Comparison of ENCODE assay signal across 11 mouse cellular contexts in the genomic region with DNA sequence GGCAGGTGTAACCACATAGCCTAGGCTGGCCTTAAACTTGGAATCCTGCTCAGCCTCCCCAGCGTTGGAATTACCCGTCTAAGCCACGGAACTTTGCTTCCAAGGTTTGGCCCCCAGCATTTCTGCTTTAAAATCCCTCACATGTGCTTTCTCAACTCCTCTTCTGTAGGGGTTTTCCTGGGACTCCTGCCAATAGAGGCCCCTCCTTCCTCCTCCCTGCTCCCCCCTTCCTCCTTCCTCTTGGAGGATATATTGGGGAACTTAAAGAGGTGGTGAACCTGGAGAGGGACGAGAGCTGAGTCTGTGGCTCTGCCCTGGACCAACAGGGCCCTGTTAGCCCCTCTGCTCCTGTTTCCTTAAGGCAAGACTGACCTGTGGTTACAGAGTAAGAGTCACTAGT. TPM values are rescaled to one million over a fixed set of nuclear protein-coding genes. Genes with fewer than 3 reads are reported as not detected.
DNase-seq lines count a peak whose midpoint lies in the region; ATAC-seq and TF ChIP-seq lines count a peak whose summit lies in the region.
"Had no signal": no experiment of that assay in that cellular context is flagged by ENCODE, and none has a peak within 500 bp of the region (broad histone marks: within the 10 kb centered on the region; RNA-seq: fewer than 3 reads in every experiment).

No protein-coding gene starts in this region.

- no peaks in the 10 kb centered on the region for H3K36me3 ChIP-seq in intestine, embryonic 15.5 days
- H3K36me3 ChIP-seq in intestine, embryonic 16.5 days (ENCODE audit: control insufficient read depth, insufficient read depth, low read length) = no peaks in the 10 kb centered on the region
- H3K36me3 ChIP-seq in limb, embryonic 15.5 days = no peaks in the 10 kb centered on the region
- H3K36me3 ChIP-seq: kidney, embryonic 15.5 days; limb, embryonic 12.5 days had no signal

- no peak for TF ChIP-seq CTCF in brain, embryonic 14.5 days (IDR thresholded peaks at IDR 0.05; ENCODE audit: borderline replicate concordance, extremely low read depth, insufficient read depth, insufficient read length)

- DNase-seq in cerebellum, adult 9-10 months = peak; percentile 69
- DNase-seq in brain, embryonic 14.5 days (ENCODE audit: low read depth) = peak; percentile 85
- DNase-seq in lung, adult 18-20 months = no peak
- DNase-seq in B cell, adult 2 months = no peak
- DNase-seq: spleen, adult 18-20 months had no signal

- no peak overlapping the region for H3K9ac ChIP-seq in intestine, embryonic 15.5 days
- no peak overlapping the region for H3K9ac ChIP-seq in intestine, embryonic 16.5 days (ENCODE audit: low read depth, low read length)
- no peak overlapping the region for H3K9ac ChIP-seq in limb, embryonic 15.5 days
- H3K9ac ChIP-seq: kidney, embryonic 15.5 days; limb, embryonic 12.5 days had no signal

- H3K9me3 ChIP-seq in intestine, embryonic 15.5 days = no peaks in the 10 kb centered on the region
- no peaks in the 10 kb centered on the region for H3K9me3 ChIP-seq in intestine, embryonic 16.5 days (ENCODE audit: control insufficient read depth, low read length)
- H3K9me3 ChIP-seq in limb, embryonic 15.5 days = no peaks in the 10 kb centered on the region
- H3K9me3 ChIP-seq: kidney, embryonic 15.5 days; limb, embryonic 12.5 days had no signal

- no peak for ATAC-seq in cerebellum, adult (ENCODE audit: insufficient number of reproducible peaks, low FRiP score, low TSS enrichment)
- ATAC-seq in intestine, embryonic 15.5 days = no peak
- no peak for ATAC-seq in intestine, embryonic 16.5 days
- ATAC-seq in limb, embryonic 15.5 days (ENCODE audit: insufficient number of reproducible peaks, low FRiP score, low TSS enrichment, low read depth) = no peak

- H3K27me3 ChIP-seq in intestine, embryonic 15.5 days (replicated peaks) = peaks cover 24% of the 10 kb centered on the region
- H3K27me3 ChIP-seq in intestine, embryonic 16.5 days (replicated peaks; ENCODE audit: control insufficient read depth, insufficient read depth, low read length) = peaks cover 9% of the 10 kb centered on the region
- peaks cover 34% of the 10 kb centered on the region for H3K27me3 ChIP-seq in limb, embryonic 15.5 days

- H3K27ac ChIP-seq in intestine, embryonic 15.5 days = 0 out of 2 replicates have a peak overlapping the region, but pooled peaks have one; percentile 37
- H3K27ac ChIP-seq in intestine, embryonic 16.5 days (ENCODE audit: low read length) = no peak overlapping the region
- peak overlapping the region; percentile 60 for H3K27ac ChIP-seq in limb, embryonic 15.5 days
- H3K27ac ChIP-seq: kidney, embryonic 15.5 days; limb, embryonic 12.5 days had no signal

- peaks cover 27% of the 10 kb centered on the region for H3K4me1 ChIP-seq in intestine, embryonic 15.5 days (replicated peaks)
- peaks cover 20% of the 10 kb centered on the region for H3K4me1 ChIP-seq in intestine, embryonic 16.5 days (ENCODE audit: control insufficient read depth, insufficient read depth, low read length)
- H3K4me1 ChIP-seq in limb, embryonic 15.5 days = peaks cover 41% of the 10 kb centered on the region

- H3K4me3 ChIP-seq in intestine, embryonic 15.5 days (replicated peaks) = no peak overlapping the region
- H3K4me3 ChIP-seq in intestine, embryonic 16.5 days (ENCODE audit: low read length) = no peak overlapping the region
- H3K4me3 ChIP-seq in limb, embryonic 15.5 days = no peak overlapping the region
- H3K4me3 ChIP-seq: kidney, embryonic 15.5 days; limb, embryonic 12.5 days had no signal

- H3K4me2 ChIP-seq in intestine, embryonic 15.5 days (replicated peaks) = no peak overlapping the region
- H3K4me2 ChIP-seq in intestine, embryonic 16.5 days (ENCODE audit: low read depth, low read length) = no peak overlapping the region
- no peak overlapping the region for H3K4me2 ChIP-seq in limb, embryonic 15.5 days
- H3K4me2 ChIP-seq: kidney, embryonic 15.5 days; limb, embryonic 12.5 days had no signal

- TF ChIP-seq POLR2A in brain, embryonic 14.5 days (IDR thresholded peaks at IDR 0.05; ENCODE audit: borderline replicate concordance, extremely low read depth, insufficient read depth, insufficient read length, poor library complexity, severe bottlenecking) = no peak

- WGBS in intestine, embryonic 15.5 days = 45% methylated on average over 4 of the region's 4 CpGs
- WGBS in intestine, embryonic 16.5 days = 43% methylated on average over 4 of the region's 4 CpGs
- 17% methylated on average over 4 of the region's 4 CpGs for WGBS in limb, embryonic 15.5 days

RNA-seq across cellular contexts. Expression of gene Rtn4r, which starts 2.8 kb away (rescaled TPM):
- 4.1 and 4.7 TPM in 2 replicates for polyA plus RNA-seq in intestine, embryonic 15.5 days (2015; fragmentation: Nextera tagmentation; extraction: Ambion mirVana)
- polyA plus RNA-seq in intestine, embryonic 16.5 days (2015; fragmentation: Nextera tagmentation; extraction: Ambion mirVana) = 0.73 and 2.4 TPM in 2 replicates
- 50.3 and 52.5 TPM in 2 replicates for polyA plus RNA-seq in brain, embryonic 14.5 days (2012; rRNA removed)
- polyA plus RNA-seq in limb, embryonic 15.5 days (2015; fragmentation: Nextera tagmentation; extraction: Ambion mirVana) = 7.0 and 7.9 TPM in 2 replicates

RNA-seq across cellular contexts. Expression of gene Prodh, which starts 40.3 kb away (rescaled TPM):
- 15.0 and 19.9 TPM in 2 replicates for polyA plus RNA-seq in intestine, embryonic 15.5 days (2015; fragmentation: Nextera tagmentation; extraction: Ambion mirVana)
- polyA plus RNA-seq in intestine, embryonic 16.5 days (2015; fragmentation: Nextera tagmentation; extraction: Ambion mirVana) = 20.1 and 24.4 TPM in 2 replicates
- 6.5 and 8.0 TPM in 2 replicates for polyA plus RNA-seq in brain, embryonic 14.5 days (2012; rRNA removed)
- 10.9 and 11.8 TPM in 2 replicates for polyA plus RNA-seq in limb, embryonic 15.5 days (2015; fragmentation: Nextera tagmentation; extraction: Ambion mirVana)

Comparison
In these comparisons a context has a peak if more than half of its experiments do, and no peak if none do; other contexts are left out.
1. DNase-seq: peak in cerebellum, adult 9-10 months (single experiment) and brain, embryonic 14.5 days (single experiment); none in lung, adult 18-20 months (0 of 2) and B cell, adult 2 months (0 of 2).